Mouse (Mus musculus) liver, adult (tissue): ENCODE measurements around the gene Ric8b.

ENCODE experiments used
- GATA4 ChIP-seq: IDR thresholded peaks from 2 replicates; pipeline ENCODE4 v1.6.1; 2014; ENCODE audit warnings: mild to moderate bottlenecking, low read length; ENCODE audit not compliant: insufficient replicate concordance

The Ric8b gene

DNA sequence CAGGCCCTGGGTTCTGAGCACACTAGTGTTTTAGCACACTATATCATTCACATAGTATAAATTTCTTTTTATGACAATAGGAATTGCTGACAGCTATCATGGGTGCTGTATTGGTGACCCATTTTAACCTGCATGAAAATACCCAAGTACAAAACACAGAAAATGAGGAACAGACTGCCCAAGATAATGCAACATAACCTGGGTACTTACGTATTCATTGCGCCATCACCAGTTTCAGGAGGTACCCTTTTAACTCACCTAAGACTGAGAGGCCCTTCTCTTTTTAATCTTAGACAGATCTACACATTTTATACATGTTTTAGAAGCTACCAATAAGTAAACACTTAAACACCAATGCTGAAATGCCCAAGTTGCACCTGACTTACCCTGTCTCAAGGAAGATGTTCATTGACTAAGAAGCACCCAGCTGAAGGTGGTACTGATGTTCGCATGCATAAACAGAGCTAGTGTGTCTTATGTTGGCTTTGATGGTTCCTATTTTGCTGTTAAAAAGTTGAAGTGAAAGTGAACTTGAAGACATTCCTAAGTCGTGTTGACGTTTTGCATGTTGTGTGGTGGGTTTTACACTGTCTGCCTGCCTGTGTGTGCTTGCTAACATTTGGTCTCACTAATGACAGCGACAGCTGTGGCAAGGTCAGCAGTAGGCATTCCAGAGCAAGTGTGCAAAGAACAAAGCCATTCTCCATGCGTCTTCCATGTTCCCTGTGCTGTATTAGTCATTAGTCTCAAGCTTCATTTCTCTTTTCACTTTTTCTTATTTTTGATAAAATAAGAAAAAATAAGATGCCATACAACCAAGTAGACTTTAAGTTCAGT is 86.0 kb downstream of the Ric8b start:
- TF ChIP-seq GATA4, result no peak

DNA sequence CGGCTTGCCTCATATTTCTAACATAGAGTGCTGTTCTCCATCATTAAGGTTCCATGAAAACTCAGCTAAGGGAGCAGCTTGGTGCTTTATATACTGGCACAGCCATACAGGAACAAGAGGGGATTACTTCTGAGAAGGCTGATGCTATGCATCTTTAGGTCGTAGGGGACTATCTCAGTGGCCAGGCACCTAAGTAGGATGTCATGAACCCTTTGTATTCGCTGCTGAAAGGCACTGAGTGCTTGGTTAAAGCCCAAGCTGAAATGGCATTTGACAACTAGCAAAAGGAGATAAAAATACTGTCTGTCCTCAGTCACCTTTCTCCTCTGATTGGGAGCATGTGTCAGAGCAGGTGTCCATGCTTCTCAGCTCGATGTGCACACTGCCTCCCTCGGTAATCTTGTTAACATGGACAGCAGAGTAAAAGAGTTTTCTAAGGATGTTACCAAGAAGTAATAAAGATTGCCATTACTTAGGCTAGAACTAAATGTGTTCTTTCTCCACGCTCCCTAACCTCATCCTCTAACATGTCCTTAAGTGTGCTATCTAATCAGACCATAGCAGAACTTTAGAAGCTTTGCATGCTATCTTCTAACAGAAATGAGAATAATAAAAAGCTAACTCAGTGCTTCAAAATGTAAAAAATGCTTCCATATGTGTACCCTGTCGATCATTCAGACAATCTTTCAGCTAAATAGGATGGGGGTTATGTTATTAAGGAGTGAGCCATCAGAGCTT is 89.3 kb downstream of the Ric8b start:
- no peak for TF ChIP-seq GATA4

DNA sequence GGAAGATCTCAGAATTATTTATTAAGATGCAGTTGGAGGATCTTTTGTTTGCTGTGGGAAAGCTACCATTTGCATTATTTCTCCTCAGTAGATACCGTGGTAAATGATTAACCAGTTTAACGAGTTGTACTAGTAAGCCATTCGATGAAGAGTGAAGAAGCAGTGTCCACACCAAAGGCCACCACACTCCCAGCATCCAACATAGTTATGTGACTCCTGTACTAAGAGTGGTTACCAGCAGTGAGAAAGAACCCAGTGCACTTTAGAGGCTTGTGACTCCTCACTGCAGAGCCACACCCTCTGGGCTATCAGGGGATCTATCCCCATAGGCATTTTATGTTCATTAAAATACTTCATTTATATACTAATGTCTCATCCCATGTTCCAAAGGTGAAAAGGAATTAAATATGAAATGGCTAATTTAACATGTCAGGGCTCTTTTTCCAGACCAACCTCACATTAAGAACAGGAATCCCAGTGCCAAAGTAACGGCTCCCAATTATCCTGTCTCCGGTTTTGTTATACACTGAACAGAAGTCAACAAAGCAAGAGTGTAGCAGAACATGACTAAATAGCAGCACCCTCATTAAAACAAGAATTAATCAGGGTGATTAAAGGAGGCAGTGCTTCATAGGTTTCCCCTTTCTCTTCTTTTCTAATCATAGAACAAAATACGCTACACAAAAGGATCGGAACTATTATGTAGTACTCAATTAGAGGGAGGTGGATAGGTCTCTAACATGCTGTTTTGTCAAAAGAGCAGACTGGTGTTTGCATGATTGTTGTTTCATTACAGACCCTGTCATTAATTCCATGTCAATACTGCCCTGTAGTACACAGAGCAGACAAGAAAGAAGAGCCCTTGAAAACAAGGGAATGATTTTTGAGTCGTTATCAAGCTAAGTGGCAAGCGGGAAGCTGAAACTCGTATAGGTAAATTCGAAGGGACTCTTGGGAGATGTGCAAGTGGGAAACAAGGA is 90.7 kb downstream of the Ric8b start:
- no peak for TF ChIP-seq GATA4

DNA sequence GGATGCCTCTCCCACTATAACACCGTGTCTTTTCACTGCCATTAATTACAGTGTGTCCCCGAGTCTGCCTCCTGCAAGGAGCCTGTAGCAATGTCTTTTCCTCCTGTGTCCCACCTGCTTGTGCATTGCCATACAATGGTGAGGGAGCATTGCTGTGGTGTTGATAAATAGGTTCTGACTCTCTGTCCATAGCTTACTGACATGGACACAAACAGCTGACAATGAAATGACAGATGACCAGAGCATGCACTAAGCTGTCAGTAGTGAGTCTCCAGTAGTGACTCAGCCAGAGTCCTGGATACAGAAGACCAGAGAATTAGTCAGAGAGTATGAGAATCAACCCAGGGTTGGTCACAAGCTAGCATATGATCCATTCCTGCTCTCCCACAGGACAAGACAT is 93.7 kb downstream of the Ric8b start:
- no peak for TF ChIP-seq GATA4

- TF ChIP-seq GATA4, result no peak
Observed at GRCm38 (mm10) chr10:85013464-85013863, 96.0 kb downstream of the Ric8b start.

GRCm38 (mm10) chr10:85013924-85014428 is 96.6 kb downstream of the Ric8b start:
- TF ChIP-seq GATA4, result no peak

GRCm38 (mm10) chr10:85014456-85014976 is 97.1 kb downstream of the Ric8b start:
- TF ChIP-seq GATA4, result no peak

GRCm38 (mm10) chr10:85022647-85023312 is 105.4 kb downstream of the Ric8b start:
- no peak for TF ChIP-seq GATA4

- no peak for TF ChIP-seq GATA4
Observed at GRCm38 (mm10) chr10:85023313-85023666, 105.9 kb downstream of the Ric8b start.

DNA sequence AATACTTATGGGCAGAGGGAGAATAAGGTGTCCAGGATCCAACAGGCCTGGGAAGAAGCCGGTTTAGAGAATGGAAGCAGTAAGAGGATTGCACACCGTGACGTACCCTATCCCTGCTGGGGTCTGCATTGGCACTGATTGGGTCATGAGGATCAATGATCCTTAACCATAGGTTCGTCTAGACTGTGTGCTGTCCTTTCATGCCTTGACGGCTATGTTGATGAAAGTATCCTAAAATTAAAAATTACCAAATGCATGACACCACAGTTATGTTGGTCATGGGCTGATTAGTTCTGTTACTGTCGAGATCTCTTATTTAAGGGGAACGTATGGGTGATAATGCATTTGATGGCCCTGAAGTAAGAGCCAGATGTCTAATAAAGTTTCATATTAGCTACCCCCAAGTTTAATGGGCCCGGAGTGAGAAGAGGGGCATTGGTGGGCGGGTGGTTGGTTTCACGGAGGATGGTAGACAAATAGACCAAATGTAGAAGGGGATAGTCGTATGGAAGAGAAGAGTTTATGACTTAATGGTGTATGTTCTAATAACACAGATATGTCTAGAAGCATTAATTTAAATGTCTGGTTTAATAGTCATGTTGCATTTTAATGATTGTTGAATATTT is 108.5 kb downstream of the Ric8b start:
- TF ChIP-seq GATA4, result no peak

DNA sequence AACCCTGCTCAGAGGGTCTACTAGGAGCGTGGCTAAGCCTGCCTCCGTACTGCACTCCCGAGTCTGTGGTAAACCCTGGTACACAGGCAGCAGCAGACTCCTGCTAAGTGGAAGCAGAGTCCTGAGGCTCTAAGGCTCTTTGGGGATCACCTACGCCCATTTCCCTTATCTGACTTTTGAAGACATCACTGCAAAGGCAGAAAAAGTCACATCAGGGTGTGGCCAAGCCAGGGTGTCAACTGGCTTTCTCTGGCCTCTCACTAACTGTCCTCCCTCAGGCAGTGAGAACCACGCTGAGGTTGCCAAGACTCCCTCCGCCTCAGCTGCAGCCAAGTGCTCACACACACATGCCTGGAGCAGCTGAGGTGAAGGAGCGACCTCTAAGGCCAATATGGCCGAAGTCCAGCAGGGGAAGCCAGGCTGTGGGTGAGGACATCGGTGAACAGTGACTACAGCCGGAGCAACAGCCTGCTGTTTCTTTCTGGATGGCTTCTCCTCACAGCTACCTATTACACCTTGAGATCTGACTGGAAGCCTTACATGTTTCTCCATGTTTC is 110.3 kb downstream of the Ric8b start:
- no peak for TF ChIP-seq GATA4

DNA sequence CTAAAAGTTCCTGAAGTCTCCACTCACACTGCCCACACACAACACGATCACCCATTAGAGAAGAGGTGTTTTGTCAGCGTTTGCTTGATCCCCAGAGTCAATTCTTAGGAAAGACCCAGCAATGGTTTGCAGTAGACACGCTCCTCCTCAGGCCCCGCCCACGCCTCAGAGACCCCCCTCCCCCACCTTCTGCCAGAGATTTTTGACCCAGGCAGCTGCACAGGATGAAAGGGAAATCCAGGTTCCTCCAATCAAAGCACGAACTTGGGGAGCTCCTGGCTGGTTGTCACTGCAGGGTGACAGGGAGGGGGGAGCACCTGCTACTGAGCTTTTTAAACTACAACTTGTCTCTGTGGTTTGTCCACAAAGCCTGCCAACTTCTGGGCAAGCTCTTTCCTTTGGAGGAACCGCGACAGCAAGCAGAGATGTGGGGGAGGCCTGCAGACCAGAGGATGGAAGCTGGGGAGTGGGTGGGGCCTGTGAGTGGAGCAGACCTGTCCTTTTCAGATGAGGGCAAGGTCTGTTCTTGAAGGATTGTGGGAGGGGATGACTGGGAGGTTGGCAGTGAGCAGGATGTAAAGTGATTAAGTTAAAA is 117.8 kb downstream of the Ric8b start:
- no peak for TF ChIP-seq GATA4

GRCm38 (mm10) chr10:85038147-85038546 is 120.7 kb downstream of the Ric8b start:
- no peak for TF ChIP-seq GATA4
